Mouse (Mus musculus) heart, postnatal 36 days (tissue): Measurements from ENCODE around the gene Nfia. TPM values are rescaled to one million over a fixed set of nuclear protein-coding genes. Genes with fewer than 3 reads are reported as not detected.

Source experiments
- DNase-seq, 2 experiments: peaks; one replicate each; pipeline ENCODE4 v3.0.0; 2021 to 2022
- intact Hi-C: fragments of 180-260 bp; cut with DNase I; formaldehyde crosslinking; loops from one replicate; pipeline ENCODE4 v1.15.1; 2025
- total RNA-seq, 2 experiments: library from RNA; stranded (reverse); gene quantifications; 2 replicates each; pipeline ENCODE4 v1.2.3; 2021

Gene Nfia
- total RNA-seq, 2 experiments from 2014 or later: 128 to 149 TPM

DNA sequence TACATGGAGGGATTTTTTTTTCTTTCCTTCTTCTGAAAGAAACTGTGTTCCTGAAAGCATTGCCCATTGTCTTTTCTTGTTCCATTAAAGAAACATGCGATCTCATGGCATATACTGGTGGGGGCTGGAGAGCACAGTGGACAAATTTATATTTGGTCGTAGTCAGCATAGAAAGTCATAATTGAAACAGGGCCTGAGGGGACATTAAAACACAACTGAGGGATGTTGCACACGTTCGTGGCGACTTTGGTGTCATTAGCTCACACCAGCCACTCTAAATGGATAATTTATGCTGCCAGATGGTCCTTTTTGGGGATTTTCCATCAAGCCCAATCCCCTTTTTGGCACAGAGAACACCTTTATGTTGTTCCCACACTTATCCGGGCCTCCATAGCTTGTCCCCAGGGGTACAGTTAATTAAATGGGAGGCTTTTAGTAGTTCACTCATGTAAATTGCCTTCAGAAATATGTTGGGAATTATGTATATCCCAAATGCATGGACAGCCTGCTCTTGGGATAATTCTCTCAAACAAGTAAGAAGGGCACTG lies 250.8 kb downstream of the Nfia start:
- DNase-seq: no peak
- intact Hi-C loops: no loop called here

DNA sequence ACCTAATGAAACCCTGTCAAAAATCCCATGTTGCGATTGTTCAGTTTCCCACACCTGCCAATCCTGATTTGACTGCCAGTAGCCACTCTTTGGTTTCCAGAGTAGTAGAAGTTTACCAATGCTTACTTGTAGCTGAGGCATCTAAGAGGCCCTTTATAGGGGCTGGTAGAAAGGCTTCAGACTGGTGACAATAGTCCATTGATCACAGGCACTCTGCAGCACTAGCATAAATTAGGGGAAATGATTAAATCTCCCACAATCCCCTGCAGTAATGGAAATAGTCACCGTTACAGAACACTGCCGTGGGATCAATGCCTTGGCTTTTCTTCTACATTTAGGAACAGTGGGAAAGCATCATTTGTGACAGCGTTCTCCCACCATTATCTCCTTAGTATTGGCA lies 254.9 kb downstream of the Nfia start:
- intact Hi-C loops: no loop called here
- no peak for DNase-seq

DNA sequence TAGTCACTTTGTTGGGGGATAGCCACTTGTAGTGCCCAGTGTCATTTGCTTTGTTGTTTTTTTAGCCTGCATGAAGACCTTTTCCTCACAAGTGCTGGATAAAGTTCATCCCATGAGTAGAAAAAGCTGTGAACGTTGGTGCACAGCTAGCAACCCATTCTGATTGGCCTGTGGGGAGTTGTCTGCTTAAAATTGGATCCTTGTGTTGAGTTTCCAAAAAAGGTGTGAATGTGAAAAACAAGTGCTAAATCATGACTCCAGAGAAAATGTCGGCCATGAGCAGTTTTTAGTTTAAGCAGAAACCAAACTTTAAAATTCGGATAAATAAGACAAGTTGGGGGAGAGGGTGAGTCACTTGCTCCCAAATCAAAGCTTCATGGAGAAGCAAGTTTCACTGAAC lies 259.3 kb downstream of the Nfia start:
- DNase-seq: no peak
- intact Hi-C loops: no loop called here

DNA sequence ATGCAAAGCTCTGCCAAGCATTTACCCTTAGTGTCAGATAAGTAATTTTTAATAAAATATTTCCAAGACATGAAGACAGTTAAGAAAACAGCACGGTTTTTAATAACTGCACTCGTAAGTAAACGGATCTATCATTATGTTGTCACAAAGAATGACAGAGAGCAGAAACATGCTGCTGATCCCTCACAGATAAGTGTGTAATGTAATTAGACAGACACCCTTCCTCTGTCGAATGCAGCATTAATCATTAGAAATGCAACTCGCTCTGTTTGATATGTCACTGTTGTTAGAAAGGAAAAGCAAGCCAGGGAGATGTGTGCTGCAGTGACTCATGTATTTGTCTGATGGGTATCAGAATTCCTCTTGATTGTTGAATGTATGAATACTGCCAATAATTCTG lies 259.8 kb downstream of the Nfia start:
- intact Hi-C loops: no loop called here
- DNase-seq: no peak

DNA sequence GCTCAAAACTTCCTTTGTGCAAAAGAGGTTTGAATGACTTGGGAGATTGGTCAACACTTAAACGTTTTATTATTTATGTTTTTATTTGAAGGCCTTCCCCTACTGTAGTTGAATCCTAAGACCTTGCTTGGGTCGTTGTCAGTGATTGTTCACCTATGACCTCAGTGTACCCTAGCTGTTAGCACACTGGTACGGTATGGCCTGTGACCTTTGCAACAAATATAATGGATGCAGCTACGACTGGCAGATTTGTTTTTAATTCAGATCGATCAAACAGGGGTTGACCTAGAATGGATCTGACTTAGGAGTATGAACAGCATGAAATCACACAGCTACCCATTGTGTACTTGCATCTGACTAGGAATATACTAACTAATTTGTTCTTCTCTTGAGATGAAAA lies 266.6 kb downstream of the Nfia start:
- no peak for DNase-seq
- intact Hi-C loops: no loop called here

DNA sequence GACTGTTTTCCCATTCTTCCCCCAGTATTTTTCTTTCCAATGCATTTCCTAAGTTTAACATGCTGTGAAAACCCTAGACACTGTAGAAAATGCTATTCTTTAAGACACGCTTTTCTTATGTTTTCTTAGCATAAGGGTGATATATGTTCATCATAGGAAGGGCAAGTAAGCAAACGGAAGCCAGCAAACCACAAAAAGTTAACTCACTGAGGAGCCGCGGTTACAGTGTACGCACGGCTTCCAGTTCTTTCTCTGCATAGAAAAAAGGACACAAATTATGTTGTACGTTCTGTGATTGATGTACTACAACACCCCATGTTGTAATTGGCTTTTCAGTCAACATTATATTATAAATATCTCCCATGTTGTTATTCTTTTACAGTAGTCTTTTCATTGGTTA lies 267.6 kb downstream of the Nfia start:
- intact Hi-C loops: no loop called here
- no peak for DNase-seq

DNA sequence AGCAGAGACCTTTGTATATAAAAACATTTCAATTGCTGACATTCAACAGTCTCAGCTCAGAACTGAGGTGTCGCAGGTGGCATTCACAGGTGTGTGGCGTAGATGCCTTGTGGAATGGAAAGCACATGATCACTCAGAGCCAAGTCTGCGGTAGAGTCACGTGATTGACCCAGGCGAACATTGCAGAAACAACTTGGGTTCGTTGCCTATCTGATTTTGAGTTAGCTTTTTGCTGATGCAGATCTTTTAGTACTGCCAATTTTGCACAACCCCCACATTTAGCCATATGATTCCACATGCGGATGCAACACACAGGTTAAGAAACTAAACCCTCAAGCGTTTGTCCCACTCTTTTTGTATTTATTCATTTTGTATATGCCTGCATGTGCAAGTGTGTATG lies 272.1 kb downstream of the Nfia start:
- no peak for DNase-seq
- intact Hi-C loops: no loop called here

DNA sequence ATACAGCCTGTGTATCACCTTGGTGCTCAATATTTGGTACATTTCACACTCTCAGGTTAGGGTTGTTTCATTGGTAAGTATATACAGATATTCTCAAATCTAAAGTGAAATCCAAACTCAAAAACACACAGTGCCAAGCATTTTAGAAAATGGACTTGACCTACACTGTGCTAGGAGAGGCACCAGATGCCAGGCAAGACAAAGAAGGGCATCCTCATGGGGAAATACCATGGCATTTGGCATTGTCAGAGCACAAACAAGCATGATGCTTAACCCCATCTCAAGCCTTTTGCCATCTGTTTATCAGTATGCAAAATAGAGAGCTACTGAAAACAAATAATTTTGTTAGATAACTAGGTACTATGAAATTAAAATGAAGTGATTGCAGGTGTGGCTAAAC lies 274.8 kb downstream of the Nfia start:
- intact Hi-C loops: no loop called here
- no peak for DNase-seq

DNA sequence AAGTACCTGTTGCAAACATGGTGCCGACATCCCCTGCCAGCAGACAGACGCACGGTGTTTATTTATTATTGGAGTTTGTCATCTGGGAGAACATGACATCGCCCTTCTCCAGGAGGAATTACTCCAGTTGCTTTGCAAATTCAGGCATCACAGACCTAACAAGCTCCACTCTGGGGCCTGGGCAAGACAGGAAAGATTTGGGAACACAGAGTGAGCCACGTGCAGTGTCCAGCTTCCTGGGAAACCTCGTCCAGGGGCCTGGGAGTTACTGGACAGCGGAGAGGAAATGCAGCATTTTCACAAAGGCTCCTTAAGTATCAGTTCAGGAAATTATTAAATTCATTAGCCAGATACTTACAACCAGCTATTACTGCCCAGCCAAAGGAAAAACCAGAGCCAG lies 277.1 kb downstream of the Nfia start:
- intact Hi-C loops: loop anchor here (2.0 kb wide), 1 partner anchor 57 kb away; no protein-coding TSS in a partner anchor

DNA sequence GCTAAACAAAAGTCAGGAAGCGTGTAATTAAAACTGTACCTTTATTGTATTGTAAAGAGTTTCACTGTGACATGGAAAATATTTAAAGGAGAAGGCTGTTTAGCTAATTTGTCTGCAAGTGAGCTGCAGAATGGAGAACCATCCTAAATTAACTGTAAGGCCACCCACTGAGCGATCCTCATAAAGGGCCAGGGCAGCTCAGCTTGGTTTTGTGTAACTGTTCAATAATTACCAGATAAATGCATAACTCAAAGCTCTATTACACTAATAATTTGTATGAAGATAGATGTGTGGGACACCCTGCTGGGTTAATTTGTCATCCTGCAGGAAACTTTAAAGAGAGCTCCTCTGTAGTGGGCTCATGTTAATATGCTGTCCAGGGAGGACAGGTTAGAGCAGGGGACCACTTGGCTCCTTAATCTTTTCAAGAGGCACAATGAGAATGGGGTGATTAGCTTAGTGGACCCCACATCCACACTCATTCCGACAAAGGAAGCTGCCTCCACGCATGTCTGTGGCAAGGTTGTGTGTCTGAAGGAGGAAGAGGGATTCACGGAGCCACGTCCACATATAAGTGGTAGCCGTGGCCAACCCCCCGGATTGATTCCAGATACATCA lies 277.6 kb downstream of the Nfia start:
- intact Hi-C loops: loop anchor here (5.0 kb wide), 3 partner anchors 37 to 272 kb away; no protein-coding TSS in a partner anchor

More for the DNA sequence above, 277.1 kb downstream of the Nfia start:
- DNase-seq: peak; percentile 36 to 39

DNA sequence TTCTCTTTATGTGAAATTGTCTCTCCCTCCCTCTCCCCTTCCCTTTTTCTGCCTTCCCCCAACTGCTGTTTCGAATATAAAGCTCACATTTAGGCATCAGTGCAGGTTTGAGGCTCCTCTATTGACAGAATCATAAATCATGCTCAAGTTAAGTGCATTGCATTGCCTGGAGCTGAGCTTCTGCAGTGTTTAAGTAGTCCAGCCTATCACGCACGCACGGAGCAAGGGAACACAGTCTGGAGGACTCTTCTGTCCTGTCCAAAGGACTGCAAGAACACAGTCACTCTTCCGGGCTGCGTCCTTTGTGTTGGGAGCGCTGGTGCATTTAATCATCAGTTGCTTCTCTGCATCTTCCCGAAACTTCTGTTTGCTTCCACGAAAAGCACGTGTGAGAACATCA lies 278.2 kb downstream of the Nfia start:
- intact Hi-C loops: loop anchor here (5.0 kb wide), 3 partner anchors 37 to 272 kb away; no protein-coding TSS in a partner anchor

More for the DNA sequence above, 277.6 kb downstream of the Nfia start:
- DNase-seq: no peak

DNA sequence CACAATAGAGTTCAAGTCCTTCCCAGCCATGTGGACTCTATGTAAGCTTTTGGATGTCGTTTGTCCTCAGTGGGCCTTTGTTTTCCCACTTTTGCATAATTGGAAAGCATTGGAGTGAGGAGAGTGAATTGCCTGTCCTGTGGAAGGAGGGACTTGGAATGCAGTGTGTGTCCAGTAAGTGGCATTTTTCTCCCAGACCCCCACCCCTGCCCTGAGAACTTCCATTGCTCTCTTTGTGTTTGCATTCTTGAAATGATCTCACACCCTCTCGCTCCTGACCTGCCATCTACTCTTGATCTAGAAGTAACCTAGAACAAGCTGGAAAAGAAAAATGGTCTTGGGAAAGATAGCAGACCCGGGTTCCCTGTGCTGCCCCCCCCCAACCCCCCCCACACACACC lies 278.8 kb downstream of the Nfia start:
- DNase-seq: no peak
- intact Hi-C loops: loop anchor here (5.0 kb wide), 3 partner anchors 36 to 271 kb away; no protein-coding TSS in a partner anchor

More for the DNA sequence above, 278.2 kb downstream of the Nfia start:
- no peak for DNase-seq

DNA sequence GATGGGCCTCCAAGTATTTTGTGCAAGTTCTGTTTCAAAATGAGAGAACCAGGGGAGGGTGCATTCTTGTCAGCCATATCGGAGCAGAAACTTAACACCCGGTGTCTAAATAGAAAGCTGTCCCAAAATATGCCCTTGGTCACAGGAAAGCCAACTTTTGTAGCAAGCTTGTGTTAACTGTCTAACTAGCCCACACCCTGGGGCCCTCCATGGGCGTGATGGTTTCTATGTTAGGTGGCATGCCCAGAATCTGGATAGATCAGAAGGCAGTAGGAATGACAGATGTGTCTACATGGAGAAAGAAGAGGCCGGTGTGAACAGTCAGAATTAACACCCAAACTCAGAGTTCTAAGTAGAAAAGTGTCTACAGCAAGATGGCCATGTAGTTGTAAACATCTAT lies 282.5 kb downstream of the Nfia start:
- DNase-seq: no peak
- intact Hi-C loops: no loop called here

DNA sequence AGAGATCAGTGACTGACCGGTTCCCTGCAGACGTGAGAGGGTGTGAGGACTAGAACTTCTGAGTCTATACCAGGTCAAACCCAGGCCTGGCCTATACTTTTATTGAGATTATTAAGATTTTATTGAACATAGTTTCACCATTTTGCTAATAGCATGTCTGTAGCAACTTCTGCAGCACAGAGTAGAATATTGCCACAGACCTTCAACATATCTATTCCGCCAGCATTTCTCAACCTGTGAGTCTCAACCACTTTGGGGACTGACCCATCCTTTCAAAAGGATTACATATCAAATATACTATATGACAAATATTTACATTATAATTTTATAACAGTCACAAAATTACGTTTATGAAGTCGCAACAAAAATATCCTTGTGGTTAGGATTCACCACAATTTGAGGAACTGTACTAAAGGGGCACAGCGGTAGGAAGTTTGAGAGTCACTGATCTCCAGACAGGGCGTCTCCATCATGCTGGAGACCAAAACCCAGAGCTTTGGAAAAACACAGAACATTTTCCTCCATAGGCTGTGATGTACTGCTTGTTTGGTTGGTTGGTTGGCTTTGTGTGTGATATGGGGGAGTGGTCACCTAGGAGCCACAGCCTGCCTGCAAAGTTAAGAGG lies 284.0 kb downstream of the Nfia start:
- intact Hi-C loops: no loop called here
- no peak for DNase-seq

DNA sequence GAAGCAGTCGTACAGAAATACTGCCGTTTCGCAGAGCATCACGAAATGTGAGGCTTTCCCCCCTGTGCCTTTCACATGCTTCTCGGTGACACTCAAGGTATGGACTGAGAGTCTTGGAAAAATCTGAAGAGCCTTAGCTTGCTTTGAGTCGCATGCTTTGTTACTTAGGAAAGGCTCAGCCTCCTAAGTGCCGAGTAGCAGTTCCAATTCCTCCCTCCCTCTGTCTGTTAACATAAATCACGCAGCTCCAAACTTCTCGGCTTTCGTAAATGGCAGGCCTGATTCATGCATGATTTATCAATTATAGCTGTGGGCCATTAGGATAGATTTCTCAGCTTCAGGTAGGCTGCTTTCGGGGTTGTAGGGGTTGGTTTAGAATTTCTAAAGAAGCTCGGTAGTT lies 284.7 kb downstream of the Nfia start:
- intact Hi-C loops: no loop called here
- no peak for DNase-seq

DNA sequence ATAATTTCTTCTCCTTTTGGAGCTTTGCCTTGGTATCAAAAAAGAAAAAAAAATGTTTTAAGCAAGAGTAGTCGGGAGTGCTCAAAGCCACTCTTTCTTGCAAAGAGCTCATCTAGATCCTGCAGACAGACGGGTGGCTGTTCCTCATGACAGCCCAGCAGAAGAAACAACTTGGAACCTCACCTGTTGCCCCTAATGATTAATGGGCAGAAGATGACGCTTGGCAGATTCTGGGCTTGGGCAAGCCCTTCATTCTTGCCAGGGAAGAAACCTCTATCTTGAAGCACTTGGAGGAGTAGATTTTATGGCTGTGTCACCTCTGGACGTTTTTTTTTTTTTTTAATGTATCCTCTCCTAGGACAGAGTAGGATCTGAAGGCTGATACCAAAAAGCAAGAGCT lies 285.2 kb downstream of the Nfia start:
- no peak for DNase-seq
- intact Hi-C loops: no loop called here

DNA sequence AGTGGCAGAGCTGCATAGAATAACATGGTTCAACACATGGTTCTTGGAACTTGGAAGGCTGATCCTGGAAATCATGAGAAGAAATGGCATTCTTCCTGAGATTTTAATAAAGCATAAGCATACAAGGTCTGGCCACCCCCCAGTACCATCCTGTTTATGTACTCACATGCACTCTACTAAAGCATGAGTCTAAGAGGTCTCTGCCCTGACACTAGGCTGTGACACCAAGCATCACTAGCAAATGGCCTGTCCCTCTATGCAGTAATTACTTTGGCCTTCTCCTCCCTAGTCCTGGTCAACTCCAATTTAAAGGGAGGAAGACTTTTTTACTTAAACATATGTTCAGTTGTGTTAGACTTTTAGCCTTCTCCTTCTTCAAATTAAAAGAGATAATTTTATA lies 285.6 kb downstream of the Nfia start:
- intact Hi-C loops: no loop called here
- no peak for DNase-seq

DNA sequence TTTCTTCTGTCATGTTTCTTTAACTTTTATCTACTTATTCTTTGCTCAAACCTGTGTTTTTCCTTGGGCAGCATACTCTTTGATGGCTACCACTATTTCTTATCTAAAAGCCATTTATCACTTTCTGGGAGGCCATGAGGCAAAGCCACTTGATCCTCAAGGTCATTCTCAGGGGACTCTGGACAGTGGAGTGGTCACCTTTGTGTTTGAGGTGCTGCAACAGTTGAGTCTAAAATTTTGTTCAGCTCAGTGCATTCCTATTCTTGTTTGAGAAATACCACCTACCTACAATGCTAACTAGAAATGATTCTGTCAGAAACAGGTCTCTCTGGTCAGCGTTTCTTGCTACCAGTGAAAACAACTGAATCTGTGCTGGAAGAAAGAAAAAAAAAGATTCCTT lies 288.1 kb downstream of the Nfia start:
- no peak for DNase-seq
- intact Hi-C loops: no loop called here

DNA sequence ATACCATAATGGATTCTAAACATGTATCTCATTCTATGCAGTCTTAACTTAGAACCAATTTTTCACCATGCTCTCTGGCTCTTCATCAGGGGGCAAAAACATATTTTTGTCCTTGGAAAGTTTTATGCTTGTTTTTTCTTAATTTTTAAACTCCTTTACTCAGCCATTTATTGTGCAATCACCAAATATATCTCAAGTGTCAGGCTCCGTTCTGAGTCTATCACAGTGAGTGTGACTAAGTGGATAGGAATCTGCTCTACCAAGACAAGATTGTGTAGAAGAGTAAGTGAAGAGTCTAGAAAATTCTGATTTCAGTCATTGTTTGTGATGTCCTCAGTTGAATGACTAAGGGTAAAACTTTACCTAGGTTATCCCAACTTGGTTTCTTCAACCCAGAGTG lies 288.6 kb downstream of the Nfia start:
- DNase-seq: no peak
- intact Hi-C loops: no loop called here

DNA sequence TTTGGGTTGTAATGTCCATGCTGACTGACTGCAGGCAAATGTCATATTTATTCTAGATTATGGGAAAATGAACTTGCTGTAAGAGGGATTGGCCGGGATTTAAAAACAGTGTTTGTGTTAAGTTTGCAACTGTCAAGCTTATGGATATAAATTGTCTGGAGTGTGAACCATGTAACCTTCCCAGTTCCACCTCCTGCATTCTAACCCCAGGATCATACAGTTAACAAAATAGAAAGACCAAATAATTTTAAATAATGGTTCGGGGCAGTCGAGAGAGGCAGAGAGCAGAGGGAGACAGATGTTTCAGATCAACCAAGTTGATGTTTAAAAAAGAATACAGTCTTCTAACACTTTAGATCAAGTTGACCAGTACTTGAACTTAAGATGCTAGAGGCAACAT lies 290.7 kb downstream of the Nfia start:
- intact Hi-C loops: no loop called here
- no peak for DNase-seq

DNA sequence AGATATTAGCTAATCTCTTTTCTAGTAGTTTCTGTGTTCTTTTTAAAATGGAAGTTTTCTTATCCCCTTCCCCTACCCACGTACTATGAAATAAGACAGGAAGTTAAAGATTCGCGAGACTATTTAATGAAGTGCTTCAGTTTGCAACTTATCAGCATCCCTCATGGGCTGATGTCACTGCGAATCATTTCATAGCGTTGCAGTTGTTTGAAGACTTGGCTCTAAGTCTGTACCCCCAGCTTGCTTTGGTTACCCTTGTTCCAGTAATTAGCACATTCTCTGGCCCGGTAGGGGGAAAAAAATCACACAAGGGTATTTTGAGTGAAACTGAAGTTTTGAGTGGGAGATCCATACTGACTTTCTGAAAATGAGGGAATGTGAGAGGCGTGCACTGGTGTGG lies 303.6 kb downstream of the Nfia start:
- intact Hi-C loops: no loop called here
- DNase-seq: no peak

DNA sequence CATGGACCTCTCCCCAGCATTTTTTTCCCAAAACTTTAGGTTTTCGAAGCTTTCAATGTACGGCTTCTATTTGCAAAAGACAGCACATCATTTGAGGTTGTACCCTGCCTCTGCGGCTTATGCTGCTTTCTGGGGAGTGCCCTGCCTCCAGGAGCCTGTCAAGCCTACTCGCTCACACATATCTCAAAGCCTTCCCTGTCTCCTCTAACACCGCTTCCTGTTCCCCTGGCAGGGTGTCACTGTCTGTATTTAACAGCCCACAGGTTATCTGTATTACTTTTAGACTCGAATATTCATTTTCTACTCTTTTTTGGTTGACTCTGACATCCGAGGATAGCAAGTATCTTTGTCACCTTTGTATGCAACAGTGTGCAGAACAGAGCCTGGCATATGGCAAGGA lies 304.1 kb downstream of the Nfia start:
- intact Hi-C loops: no loop called here
- no peak for DNase-seq
